Comparison of ENCODE assay signal across 8 mouse cellular contexts in the genomic region with DNA sequence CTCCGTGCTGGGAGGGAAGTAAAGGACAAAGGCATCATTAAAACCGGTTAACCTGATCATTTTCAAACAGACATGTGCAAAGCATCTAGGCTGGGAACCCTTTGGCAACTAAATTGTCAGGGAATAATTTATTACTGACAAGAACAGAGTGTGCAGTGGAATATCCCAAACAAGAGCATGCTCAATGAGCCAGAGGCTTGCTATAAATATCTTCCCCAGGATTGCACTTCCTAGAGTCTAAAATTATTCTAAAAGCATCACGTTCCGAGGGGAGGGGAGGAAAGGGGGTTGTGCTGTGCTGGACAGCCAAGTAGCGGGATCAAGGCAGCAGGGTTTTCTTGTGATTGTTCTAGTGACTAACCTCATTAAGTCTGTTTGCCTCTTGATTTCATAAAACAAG.
DNase-seq lines count a peak whose midpoint lies in the region; ATAC-seq and TF ChIP-seq lines count a peak whose summit lies in the region.

No protein-coding gene starts in this region.

- H3K4me1 ChIP-seq in heart, adult 2 months (ENCODE audit: control insufficient read depth, insufficient read depth, low read length) = peaks cover 3% of the 10 kb centered on the region
- 0 out of 2 replicates have a peak, but pooled peaks cover 3% of the 10 kb centered on the region for H3K4me1 ChIP-seq in kidney, adult 2 months (ENCODE audit: control insufficient read depth, insufficient read depth, low read length)
- peaks cover 7% of the 10 kb centered on the region for H3K4me1 ChIP-seq in midbrain, embryonic 13.5 days (replicated peaks)
- H3K4me1 ChIP-seq in thymus, adult 2 months (replicated peaks; ENCODE audit: control insufficient read depth, insufficient read depth, low read length) = no peaks in the 10 kb centered on the region

- H3K9me3 ChIP-seq in midbrain, embryonic 13.5 days = no peaks in the 10 kb centered on the region

- 4% methylated on average over 5 of the region's 5 CpGs for WGBS in heart, adult 2 months
- 24% methylated on average over 5 of the region's 5 CpGs for WGBS in kidney, adult 2 months
- WGBS in midbrain, embryonic 13.5 days = 9% methylated on average over 5 of the region's 5 CpGs
- WGBS in thymus, adult 2 months = 84% methylated on average over 5 of the region's 5 CpGs

- H3K9ac ChIP-seq in heart, adult 2 months (ENCODE audit: low read depth, low read length) = no peak overlapping the region
- no peak overlapping the region for H3K9ac ChIP-seq in midbrain, embryonic 13.5 days (replicated peaks)

- peak; percentile 47; the same call in 1 of the 2 replicates for TF ChIP-seq POLR2A in heart, adult 2 months (IDR thresholded peaks at IDR 0.05; ENCODE audit: insufficient read depth, low read depth, low read length)
- TF ChIP-seq POLR2A in kidney, adult 2 months (IDR thresholded peaks at IDR 0.05; ENCODE audit: low read depth, low read length) = no peak
- TF ChIP-seq POLR2A in thymus, adult 2 months (IDR thresholded peaks at IDR 0.05; ENCODE audit: control insufficient read depth, extremely low read depth, insufficient read depth, low read length, poor library complexity) = no peak

- no peak overlapping the region for H3K4me2 ChIP-seq in midbrain, embryonic 13.5 days (replicated peaks)

- no peaks in the 10 kb centered on the region for H3K79me2 ChIP-seq in heart, adult 2 months (replicated peaks; ENCODE audit: control insufficient read depth, insufficient read depth, low read length)

- peaks cover 11% of the 10 kb centered on the region for H3K36me3 ChIP-seq in heart, adult 2 months (ENCODE audit: control insufficient read depth, insufficient read depth, low read length)
- H3K36me3 ChIP-seq in kidney, adult 2 months (ENCODE audit: control insufficient read depth, insufficient read depth, low read length) = no peaks in the 10 kb centered on the region
- H3K36me3 ChIP-seq in midbrain, embryonic 13.5 days = no peaks in the 10 kb centered on the region
- no peaks in the 10 kb centered on the region for H3K36me3 ChIP-seq in thymus, adult 2 months (ENCODE audit: control insufficient read depth, insufficient read depth, low read length)

- no peaks in the 10 kb centered on the region for H3K27me3 ChIP-seq in heart, adult 2 months (ENCODE audit: control insufficient read depth, insufficient read depth, low read length)
- no peaks in the 10 kb centered on the region for H3K27me3 ChIP-seq in kidney, adult 2 months (replicated peaks; ENCODE audit: control insufficient read depth, insufficient read depth, low read length)
- H3K27me3 ChIP-seq in midbrain, embryonic 13.5 days = no peaks in the 10 kb centered on the region
- no peaks in the 10 kb centered on the region for H3K27me3 ChIP-seq in thymus, adult 2 months (ENCODE audit: control insufficient read depth, insufficient read depth, low read length)

- peak; percentile 51; the same call in 1 of the 2 replicates for TF ChIP-seq EP300 in heart, adult 2 months (IDR thresholded peaks at IDR 0.05; ENCODE audit: insufficient read depth, low read depth, low read length)

- intact Hi-C loops in heart, adult 2 months (cut with DNase I) = loop anchor here (5.0 to 10.0 kb wide), 3 partner anchors 35 to 372 kb away; partner anchors contain the start of gene Cited2

- peak overlapping the region; percentile 75 for H3K27ac ChIP-seq in heart, adult 2 months
- no peak overlapping the region for H3K27ac ChIP-seq in kidney, adult 2 months (ENCODE audit: insufficient read depth, low read depth, low read length)
- peak overlapping the region; percentile 39; the same call in 1 of the 2 replicates for H3K27ac ChIP-seq in midbrain, embryonic 13.5 days
- H3K27ac ChIP-seq in thymus, adult 2 months (ENCODE audit: control insufficient read depth, insufficient read depth, low read length) = no peak overlapping the region

- H3K4me3 ChIP-seq in heart, adult 2 months = no peak overlapping the region
- H3K4me3 ChIP-seq in kidney, adult 2 months (ENCODE audit: insufficient read depth, low read depth, low read length) = no peak overlapping the region
- no peak overlapping the region for H3K4me3 ChIP-seq in midbrain, embryonic 13.5 days (replicated peaks)
- no peak overlapping the region for H3K4me3 ChIP-seq in thymus, adult 2 months (ENCODE audit: control insufficient read depth, insufficient read depth, low read length)

- TF ChIP-seq CTCF in heart, adult 2 months (IDR thresholded peaks at IDR 0.05) = no peak
- no peak for TF ChIP-seq CTCF in kidney, adult 2 months (conservative IDR thresholded peaks at IDR 0.05; ENCODE audit: insufficient read depth, insufficient read length, low read depth, low read length)
- no peak for TF ChIP-seq CTCF in thymus, adult 2 months (IDR thresholded peaks at IDR 0.05; ENCODE audit: borderline replicate concordance, control insufficient read depth, extremely low read depth, insufficient read depth, low read length, poor library complexity)

- peak; percentile 40; the same call in 1 of the 2 replicates for ATAC-seq in midbrain, embryonic 13.5 days

- peak; percentile 7 to 30 for DNase-seq in layer of hippocampus, adult 18-20 months (ENCODE audit: low spot score in 2 of 2)
- DNase-seq in layer of hippocampus, postnatal 25 days (ENCODE audit: extremely low spot score in 1 of 2, low spot score in 1 of 2) = no peak
- peak; percentile 12 for DNase-seq in cerebellum, adult 9-11 months
- peak in 1 of 2 experiments; percentile 41 for DNase-seq in heart, adult 2 months
- DNase-seq in kidney, adult 2 months = peak; percentile 84
- DNase-seq in thymus, adult 2 months = no peak
- no peak for DNase-seq in ovary, postnatal 36 days (ENCODE audit: low spot score)

Comparison
In these comparisons a context has a peak if more than half of its experiments do, and no peak if none do; other contexts are left out.
1. DNase-seq: peak in layer of hippocampus, adult 18-20 months (2 of 2), cerebellum, adult 9-11 months (single experiment) and kidney, adult 2 months (single experiment); none in layer of hippocampus, postnatal 25 days (0 of 2), thymus, adult 2 months (single experiment) and ovary, postnatal 36 days (single experiment).
2. H3K27ac ChIP-seq: peak in heart, adult 2 months (single experiment) and midbrain, embryonic 13.5 days (single experiment); none in kidney, adult 2 months (single experiment) and thymus, adult 2 months (single experiment).